Mouse (Mus musculus): Measurements from ENCODE around the gene Gm20388. TPM values are rescaled to one million over a fixed set of nuclear protein-coding genes. Genes with fewer than 3 reads are reported as not detected.
"Not testable (repeated sequence)": the region's sequence is repeated elsewhere in the genome, so short reads cannot be mapped to it uniquely, and the experiment has no call there.

Gene Gm20388
- polyA plus RNA-seq, 1 experiment from 2014 or later = 7.4 TPM

DNA sequence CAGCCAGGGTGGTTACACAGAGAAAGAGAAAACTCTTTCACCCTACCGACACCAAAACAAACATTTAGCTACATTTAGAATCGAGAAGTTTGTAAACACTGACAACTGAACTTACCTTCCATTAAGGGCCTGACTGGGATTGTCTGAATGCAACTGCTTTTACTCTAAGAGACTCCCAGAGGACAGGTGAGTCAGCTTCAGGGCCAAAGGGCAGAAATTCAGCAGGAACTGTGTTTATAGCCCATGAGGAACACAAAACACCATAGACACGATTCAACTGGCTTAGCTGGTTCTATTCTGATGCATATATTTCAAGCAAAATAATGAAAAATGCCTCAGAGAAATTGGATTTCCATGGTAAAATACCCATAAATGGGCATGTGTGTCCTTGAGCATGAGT, 4104.1 kb downstream of the Gm20388 start:
- Histone ChIP-seq H3K9ac (no peak overlapping the region), H3K36me3 (peaks cover 4% of the 10 kb centered on the region; the same call in 1 of the 2 replicates), H3K27ac (no peak overlapping the region), H3K4me1 (peaks cover 12% of the 10 kb centered on the region), H3K4me3 (replicated peaks) (no peak overlapping the region), H3K9me3 (replicated peaks) (no peaks in the 10 kb centered on the region), H3K4me2 (no peak overlapping the region), H3K27me3 (no peaks in the 10 kb centered on the region)
- ATAC-seq (replicated peaks; ENCODE audit: low FRiP score) = no peak
- WGBS = 83% methylated on average over 3 of the region's 3 CpGs

DNA sequence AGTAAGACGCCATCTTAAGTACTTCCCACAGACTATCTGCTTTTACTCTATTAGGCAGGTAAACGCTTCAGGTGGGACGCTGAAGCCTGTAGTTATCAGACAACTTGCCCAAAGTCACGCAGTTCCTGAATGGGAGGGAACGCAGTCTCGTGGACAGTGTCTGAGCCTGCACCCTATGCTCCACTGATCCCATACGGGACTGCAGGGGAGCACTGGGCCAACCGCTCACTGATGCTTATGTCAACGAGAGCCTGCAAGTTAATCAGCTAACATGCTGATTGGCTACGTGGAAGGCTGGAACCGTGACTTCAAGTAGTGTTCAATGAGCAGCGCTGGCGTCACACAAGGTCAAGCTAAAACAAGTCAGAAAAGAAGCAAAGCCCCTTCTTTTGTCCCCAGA, 4109.1 kb downstream of the Gm20388 start:
- Histone ChIP-seq H3K9me3 (replicated peaks) (no peaks in the 10 kb centered on the region), H3K27ac (no peak overlapping the region), H3K4me1 (peaks cover 28% of the 10 kb centered on the region), H3K27me3 (no peaks in the 10 kb centered on the region), H3K9ac (peak overlapping the region; percentile 81; the same call in 1 of the 2 replicates), H3K4me2 (peak overlapping the region; percentile 65), H3K4me3 (replicated peaks) (peak overlapping the region; percentile 91), H3K36me3 (peaks cover 16% of the 10 kb centered on the region)
- 0 out of 2 replicates have a peak, but pooled peaks have one; percentile 30 for ATAC-seq (replicated peaks; ENCODE audit: low FRiP score)
- 26% methylated on average over 13 of the region's 13 CpGs for whole genome bisulfite sequencing

DNA sequence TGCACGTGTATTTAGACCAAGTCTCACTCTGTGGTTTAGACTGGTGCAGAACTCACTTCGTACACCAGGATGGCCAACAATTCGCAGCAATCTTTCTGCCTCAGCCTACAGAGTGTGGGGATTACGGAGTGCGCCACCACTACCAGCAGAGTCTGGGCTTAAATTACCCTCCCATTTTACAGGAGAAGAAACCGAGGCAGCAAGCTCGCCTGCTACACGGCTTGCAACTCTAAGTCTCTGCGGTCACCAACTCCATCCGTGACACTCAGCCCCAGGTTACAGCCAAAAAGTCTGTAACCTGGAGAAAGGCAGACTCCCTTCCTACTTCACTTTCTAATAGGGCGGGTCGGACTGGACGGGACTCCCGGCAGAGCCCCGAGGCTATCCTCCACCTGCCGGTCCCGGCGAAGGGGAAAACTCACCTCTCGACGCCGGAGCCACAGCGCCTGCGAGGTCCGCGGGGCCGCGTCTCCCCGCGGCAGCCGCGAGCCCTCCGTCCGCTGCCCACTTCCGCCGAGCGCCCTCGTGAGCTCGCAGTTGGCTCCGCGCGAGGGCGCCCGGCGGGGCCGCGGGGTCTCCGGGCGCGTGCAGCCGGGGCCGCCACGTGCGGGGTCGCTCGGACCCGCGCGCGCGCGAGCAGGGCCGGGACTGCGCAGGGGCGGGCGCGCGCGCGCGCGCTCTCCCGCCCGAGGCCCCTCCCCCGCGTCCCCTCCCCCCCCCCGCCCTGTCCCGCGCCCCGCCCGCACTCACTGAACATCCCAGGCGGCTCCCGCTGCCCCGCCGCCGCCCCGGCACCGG, 4110.0 kb downstream of the Gm20388 start:
- Histone ChIP-seq H3K9me3 (replicated peaks) (no peaks in the 10 kb centered on the region), H3K36me3 (peaks cover 24% of the 10 kb centered on the region), H3K4me3 (replicated peaks) (peak overlapping the region; percentile 91), H3K4me2 (peak overlapping the region; percentile 65), H3K27ac (peak overlapping the region; percentile 94), H3K27me3 (no peaks in the 10 kb centered on the region), H3K4me1 (peaks cover 28% of the 10 kb centered on the region), H3K9ac (peak overlapping the region; percentile 81)
- ATAC-seq (replicated peaks; ENCODE audit: low FRiP score) = peak; percentile 87
- under 1% methylated on average over 64 of the region's 87 CpGs for WGBS

DNA sequence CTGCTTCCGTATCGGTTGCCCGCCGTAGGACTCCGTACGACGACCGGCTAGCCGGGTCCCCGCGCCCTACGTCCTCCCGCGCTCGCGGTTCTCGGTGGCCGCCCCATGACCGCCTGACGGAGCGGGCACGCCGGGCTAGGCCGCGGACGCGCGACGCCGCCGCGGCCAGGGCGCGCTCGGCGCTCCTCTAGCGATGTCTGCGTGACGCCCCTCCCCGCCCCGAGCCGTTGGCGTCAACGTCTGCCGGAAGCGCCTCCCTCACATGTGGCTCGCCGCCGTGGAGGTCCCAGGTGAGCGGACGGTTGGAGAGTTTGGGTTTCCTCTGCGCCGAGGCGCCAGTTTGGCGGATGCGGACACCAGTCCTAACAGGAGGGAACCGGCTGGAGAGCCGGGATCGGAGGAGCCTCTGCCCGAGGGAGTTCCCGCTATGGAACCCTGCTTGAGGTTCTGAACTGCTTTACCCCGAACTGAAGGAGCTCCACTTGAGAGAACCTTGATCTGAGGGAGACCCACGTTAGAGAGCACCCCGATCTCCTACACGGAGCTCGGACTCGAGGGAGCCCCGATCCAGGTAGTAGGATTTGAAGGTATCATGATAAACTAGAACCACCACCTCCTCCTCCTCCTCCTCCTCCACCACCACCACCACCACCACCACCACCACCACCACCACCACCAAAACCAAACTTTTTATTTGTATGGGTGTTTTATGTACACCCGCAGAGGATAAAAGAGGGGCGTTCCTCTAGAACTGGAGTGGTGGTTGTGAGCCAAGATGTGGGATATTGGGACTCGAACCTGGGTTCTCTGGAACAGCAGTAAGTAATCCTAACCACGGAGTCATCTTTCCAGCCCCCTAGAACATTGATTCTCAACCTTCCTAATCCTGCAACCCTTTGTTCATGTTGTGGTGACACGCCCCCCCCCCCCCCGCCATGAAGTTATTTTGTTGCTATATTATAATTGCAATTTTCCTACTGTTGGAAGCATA, 4110.9 kb downstream of the Gm20388 start, which contains the start of the genes Taf5l and Urb2:
Gene Taf5l (minus strand): TSS at position 161 of the 991 bp plus-strand sequence.
Gene Urb2 (plus strand): TSS at position 272 of the 991 bp plus-strand sequence.
- Histone ChIP-seq H3K9ac (peak within 1 kb of the TSS; percentile 81), H3K36me3 (peaks cover 30% of the 10 kb centered on the region), H3K4me3 (replicated peaks) (peak within 1 kb of the TSS; percentile 91), H3K9me3 (replicated peaks) (no peaks in the 10 kb centered on the region), H3K4me1 (peaks cover 28% of the 10 kb centered on the region), H3K27me3 (no peaks in the 10 kb centered on the region), H3K27ac (peak within 1 kb of the TSS; percentile 94), H3K4me2 (peak within 1 kb of the TSS; percentile 65)
- WGBS = under 1% methylated on average over 58 of the region's 74 CpGs
- peak; percentile 95 for ATAC-seq (replicated peaks; ENCODE audit: low FRiP score)

DNA sequence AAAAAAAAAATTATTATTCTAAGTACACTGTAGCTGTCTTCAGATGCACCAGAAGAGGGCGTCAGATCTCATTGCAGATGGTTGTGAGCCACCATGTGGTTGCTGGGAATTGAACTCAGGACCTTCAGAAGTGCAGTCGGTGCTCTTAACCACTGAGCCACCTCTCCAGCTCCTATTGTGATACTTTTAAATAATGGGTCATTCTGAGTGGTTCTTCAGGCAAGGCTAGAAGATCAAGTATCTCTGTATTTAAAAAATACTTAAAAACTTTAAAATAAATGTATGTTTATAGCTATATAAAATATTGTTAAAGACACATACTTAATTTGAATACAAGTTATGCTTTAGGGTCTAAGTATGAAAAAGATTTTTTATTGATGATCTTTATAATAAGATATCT, 4115.6 kb downstream of the Gm20388 start:
- not testable (repeated sequence) for H3K4me1 ChIP-seq; H3K4me2 ChIP-seq; ATAC-seq (replicated peaks; ENCODE audit: low FRiP score); H3K9me3 ChIP-seq (replicated peaks); H3K9ac ChIP-seq; H3K27ac ChIP-seq; H3K27me3 ChIP-seq; H3K4me3 ChIP-seq (replicated peaks)
- 81% methylated on average over 2 of the region's 2 CpGs for WGBS
- peaks cover 76% of the 10 kb centered on the region for H3K36me3 ChIP-seq

DNA sequence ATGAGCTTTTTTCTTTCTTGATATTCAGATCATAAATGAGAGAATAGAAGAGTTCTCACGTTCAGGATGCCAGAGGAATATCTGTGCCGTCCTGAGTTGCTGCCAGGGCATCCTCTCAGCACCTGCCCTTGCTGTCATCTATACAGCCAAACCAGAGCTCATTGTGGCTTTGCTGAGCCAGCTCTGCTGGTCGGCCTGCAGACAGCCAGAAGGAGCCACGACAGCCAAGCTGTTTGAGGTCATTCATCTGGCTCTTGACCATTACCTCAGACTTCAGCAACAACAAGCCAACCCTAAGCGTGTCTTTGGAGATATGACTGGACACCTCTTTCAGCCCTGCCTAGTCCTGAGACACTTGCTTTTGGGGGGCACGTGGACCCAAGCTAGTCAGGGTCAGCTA, 4117.2 kb downstream of the Gm20388 start:
- peaks cover 85% of the 10 kb centered on the region for H3K36me3 ChIP-seq
- WGBS = 83% methylated on average over 6 of the region's 6 CpGs
- H3K4me3 ChIP-seq (replicated peaks) = no peak overlapping the region
- H3K9ac ChIP-seq = no peak overlapping the region
- H3K4me2 ChIP-seq = no peak overlapping the region
- no peaks in the 10 kb centered on the region for H3K9me3 ChIP-seq (replicated peaks)
- no peak overlapping the region for H3K27ac ChIP-seq
- no peaks in the 10 kb centered on the region for H3K27me3 ChIP-seq
- H3K4me1 ChIP-seq = no peaks in the 10 kb centered on the region
- no peak for ATAC-seq (replicated peaks; ENCODE audit: low FRiP score)

DNA sequence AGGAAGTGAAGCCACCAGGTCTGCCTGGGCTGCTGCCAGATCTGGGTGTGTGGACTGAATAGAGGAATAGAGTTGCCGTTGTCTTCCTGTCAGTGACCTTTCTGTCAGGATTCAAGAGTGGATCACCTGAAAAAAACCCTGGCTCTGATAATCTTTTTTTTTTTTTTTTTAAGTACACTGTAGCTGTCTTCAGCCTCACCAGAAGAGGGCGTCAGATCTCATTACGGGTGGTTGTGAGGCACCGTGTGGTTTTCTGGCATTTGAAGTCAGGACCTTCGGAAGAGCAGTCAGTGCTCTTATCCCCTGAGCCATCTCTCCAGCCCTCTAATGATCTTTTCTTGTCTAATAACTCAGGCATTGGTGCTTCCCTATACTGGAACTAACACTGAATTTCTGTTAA, 4122.8 kb downstream of the Gm20388 start:
- H3K4me2 ChIP-seq = no peak overlapping the region
- no peaks in the 10 kb centered on the region for H3K9me3 ChIP-seq (replicated peaks)
- no peaks in the 10 kb centered on the region for H3K27me3 ChIP-seq
- H3K4me3 ChIP-seq (replicated peaks) = no peak overlapping the region
- no peak overlapping the region for H3K27ac ChIP-seq
- H3K36me3 ChIP-seq = peaks cover 92% of the 10 kb centered on the region
- H3K9ac ChIP-seq = no peak overlapping the region
- H3K4me1 ChIP-seq = no peaks in the 10 kb centered on the region
- 69% methylated on average over 5 of the region's 5 CpGs for WGBS
- no peak for ATAC-seq (replicated peaks; ENCODE audit: low FRiP score)

DNA sequence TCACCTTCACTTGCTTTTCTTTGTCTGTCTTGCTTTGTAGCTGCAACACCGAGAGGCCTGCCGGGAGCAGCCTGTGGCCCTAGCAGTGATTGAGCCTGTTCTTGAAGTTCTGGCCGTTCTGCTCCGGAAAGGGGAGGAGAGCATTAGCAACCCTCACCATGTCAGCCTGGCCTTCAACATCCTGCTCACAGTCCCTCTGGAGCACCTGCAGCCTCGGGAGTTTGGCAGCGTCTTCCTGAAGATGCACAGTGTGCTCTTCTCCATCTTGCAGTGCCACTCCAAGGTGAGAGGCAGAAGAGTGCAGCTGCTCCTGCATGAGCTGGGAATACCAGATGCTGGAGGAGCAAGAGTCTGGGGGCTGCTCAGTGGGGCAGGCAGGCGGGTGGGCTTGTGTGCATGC, 4127.5 kb downstream of the Gm20388 start:
- no peaks in the 10 kb centered on the region for H3K27me3 ChIP-seq
- no peaks in the 10 kb centered on the region for H3K9me3 ChIP-seq (replicated peaks)
- peaks cover 94% of the 10 kb centered on the region for H3K36me3 ChIP-seq
- no peak overlapping the region for H3K9ac ChIP-seq
- H3K4me3 ChIP-seq (replicated peaks) = no peak overlapping the region
- ATAC-seq (replicated peaks; ENCODE audit: low FRiP score) = no peak
- no peak overlapping the region for H3K27ac ChIP-seq
- H3K4me2 ChIP-seq = no peak overlapping the region
- no peaks in the 10 kb centered on the region for H3K4me1 ChIP-seq
- WGBS = 86% methylated on average over 7 of the region's 7 CpGs

DNA sequence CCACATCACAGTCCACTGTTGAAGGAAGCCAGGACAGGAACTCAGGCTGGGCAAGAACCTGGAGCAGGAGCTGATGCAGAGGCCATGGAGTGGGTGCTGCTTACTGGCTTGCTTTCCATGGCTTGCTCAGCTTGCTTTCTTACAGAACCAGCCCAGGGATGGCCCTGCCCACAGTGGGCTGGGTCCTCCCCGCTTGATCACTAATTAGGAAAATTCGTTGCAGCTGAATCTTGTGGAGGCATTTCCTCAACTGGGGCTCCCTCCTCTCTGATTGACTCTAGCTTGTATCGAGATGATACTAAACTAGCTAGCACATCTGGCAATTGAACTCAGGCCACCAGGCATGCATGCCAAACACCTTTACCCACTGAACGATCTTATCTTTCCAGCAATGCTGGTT, 4128.7 kb downstream of the Gm20388 start:
- H3K36me3 ChIP-seq = peaks cover 91% of the 10 kb centered on the region
- WGBS = 91% methylated on average over 4 of the region's 4 CpGs

DNA sequence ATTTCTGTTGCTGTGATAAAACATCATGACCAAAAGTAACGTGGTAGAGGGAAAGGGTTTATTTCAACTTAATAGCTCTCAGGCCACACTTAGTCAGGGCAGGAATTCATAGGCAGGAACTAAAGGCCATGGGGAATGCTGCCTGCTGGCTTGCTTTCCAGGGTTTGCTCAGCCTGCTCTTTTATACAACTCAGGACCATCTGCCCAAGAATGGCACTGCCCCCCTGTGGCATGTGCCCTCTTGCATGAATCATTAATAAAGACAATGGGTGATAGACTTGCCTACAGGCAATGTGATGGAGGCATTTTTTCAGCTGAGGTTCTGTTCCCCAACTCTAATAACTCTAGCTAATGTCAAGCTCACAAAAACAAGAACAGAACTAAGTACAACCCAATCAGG, 4131.6 kb downstream of the Gm20388 start:
- Histone ChIP-seq H3K36me3 (peaks cover 88% of the 10 kb centered on the region), H3K4me2 (no peak overlapping the region), H3K27ac (no peak overlapping the region), H3K27me3 (no peaks in the 10 kb centered on the region), H3K4me1 (no peaks in the 10 kb centered on the region), H3K9ac (no peak overlapping the region), H3K9me3 (replicated peaks) (no peaks in the 10 kb centered on the region), H3K4me3 (replicated peaks) (no peak overlapping the region)
- WGBS = 80% methylated on average over 1 of the region's 1 CpGs
- ATAC-seq (replicated peaks; ENCODE audit: low FRiP score) = no peak

More for the DNA sequence above, 4128.7 kb downstream of the Gm20388 start:
- no peak overlapping the region for H3K9ac ChIP-seq
- no peak overlapping the region for H3K4me3 ChIP-seq (replicated peaks)
- no peak overlapping the region for H3K27ac ChIP-seq
- no peaks in the 10 kb centered on the region for H3K27me3 ChIP-seq
- H3K4me2 ChIP-seq = no peak overlapping the region
- H3K9me3 ChIP-seq (replicated peaks) = no peaks in the 10 kb centered on the region
- no peak for ATAC-seq (replicated peaks; ENCODE audit: low FRiP score)
- no peaks in the 10 kb centered on the region for H3K4me1 ChIP-seq

DNA sequence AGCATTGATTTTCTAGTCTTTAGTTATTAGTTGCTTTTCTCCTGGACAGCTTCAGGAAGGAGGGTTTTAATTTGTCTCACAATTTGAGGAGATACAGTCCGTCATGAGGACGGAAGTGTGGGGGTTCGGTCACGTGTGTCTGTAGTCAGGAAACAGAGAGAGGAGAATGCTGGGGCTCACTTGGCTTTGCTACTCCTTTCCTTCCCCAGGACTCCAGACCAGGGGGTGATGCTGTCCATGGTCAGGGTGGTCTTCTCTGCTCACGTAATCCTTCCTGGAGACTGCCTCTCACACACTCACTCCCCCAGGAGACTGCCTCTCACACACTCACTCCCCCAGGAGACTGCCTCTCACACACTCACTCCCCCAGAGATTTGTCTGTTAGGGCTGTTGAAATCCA, 4133.8 kb downstream of the Gm20388 start:
- Histone ChIP-seq H3K4me2 (no peak overlapping the region), H3K4me1 (no peaks in the 10 kb centered on the region), H3K4me3 (replicated peaks) (no peak overlapping the region), H3K27me3 (no peaks in the 10 kb centered on the region), H3K27ac (no peak overlapping the region), H3K9me3 (replicated peaks) (no peaks in the 10 kb centered on the region), H3K36me3 (peaks cover 82% of the 10 kb centered on the region), H3K9ac (no peak overlapping the region)
- ATAC-seq (replicated peaks; ENCODE audit: low FRiP score) = no peak
- 79% methylated on average over 5 of the region's 5 CpGs for WGBS

DNA sequence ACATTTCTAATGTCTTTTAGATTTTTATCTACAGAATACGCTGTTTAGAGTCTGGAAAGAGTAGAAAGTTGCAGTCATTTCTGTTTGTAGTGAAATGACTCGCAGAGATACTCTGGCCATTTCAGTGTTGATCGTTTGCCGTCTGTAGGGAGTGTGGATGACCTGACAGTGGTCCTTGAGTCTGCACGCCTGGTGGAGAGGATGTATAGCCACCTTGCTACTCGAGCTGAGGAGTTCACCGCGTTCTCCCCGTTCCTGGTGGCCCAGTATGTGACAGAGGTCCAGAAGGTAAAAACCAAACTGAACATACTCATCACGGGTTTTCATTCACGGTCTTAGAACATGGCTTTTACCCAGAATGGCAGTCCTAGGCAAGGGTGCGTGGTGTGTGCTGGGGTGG, 4134.3 kb downstream of the Gm20388 start:
- Histone ChIP-seq H3K27me3 (no peaks in the 10 kb centered on the region), H3K9me3 (replicated peaks) (no peaks in the 10 kb centered on the region), H3K4me1 (no peaks in the 10 kb centered on the region), H3K27ac (no peak overlapping the region), H3K4me2 (no peak overlapping the region), H3K36me3 (peaks cover 80% of the 10 kb centered on the region), H3K4me3 (replicated peaks) (no peak overlapping the region), H3K9ac (no peak overlapping the region)
- WGBS = 94% methylated on average over 12 of the region's 12 CpGs
- ATAC-seq (replicated peaks; ENCODE audit: low FRiP score) = no peak
